Mouse (Mus musculus): Measurements from ENCODE around the gene Magi2. TPM values are rescaled to one million over a fixed set of nuclear protein-coding genes. Genes with fewer than 3 reads are reported as not detected.
"Not testable (repeated sequence)": the region's sequence is repeated elsewhere in the genome, so short reads cannot be mapped to it uniquely, and the experiment has no call there.

Gene Magi2
- polyA plus RNA-seq, 1 experiment from 2014 or later: 8.4 TPM

- 0 out of 2 replicates have a peak, but pooled peaks have one; percentile 18 for ATAC-seq
- no peak for DNase-seq (ENCODE audit: low spot score)
- Histone ChIP-seq H3K9me3 (replicated peaks; ENCODE audit: control insufficient read depth, low read length) (no peaks in the 10 kb centered on the region), H3K4me1 (ENCODE audit: control insufficient read depth, insufficient read depth, low read length) (no peaks in the 10 kb centered on the region), H3K27ac (ENCODE audit: low read depth, low read length) (no peak overlapping the region), H3K4me3 (ENCODE audit: low read depth, low read length) (no peak overlapping the region), H3K4me2 (ENCODE audit: low read length) (no peak overlapping the region), H3K9ac (ENCODE audit: low read length) (no peak overlapping the region), H3K27me3 (replicated peaks; ENCODE audit: control insufficient read depth, insufficient read depth, low read length) (no peaks in the 10 kb centered on the region), H3K36me3 (ENCODE audit: control insufficient read depth, insufficient read depth, low read length) (no peaks in the 10 kb centered on the region)
- 94% methylated on average over 4 of the region's 4 CpGs for WGBS
Measured at GRCm38 (mm10) chr5:19400299-19400698, 173.5 kb downstream of the Magi2 start.

GRCm38 (mm10) chr5:19400738-19401408 lies 174.0 kb downstream of the Magi2 start:
- H3K9me3 ChIP-seq (replicated peaks; ENCODE audit: control insufficient read depth, low read length): no peaks in the 10 kb centered on the region
- H3K4me2 ChIP-seq (ENCODE audit: low read length): no peak overlapping the region
- no peaks in the 10 kb centered on the region for H3K27me3 ChIP-seq (replicated peaks; ENCODE audit: control insufficient read depth, insufficient read depth, low read length)
- DNase-seq (ENCODE audit: low spot score) (peak; percentile 69), ATAC-seq (peak; percentile 86)
- H3K27ac ChIP-seq (ENCODE audit: low read depth, low read length): no peak overlapping the region
- 47% methylated on average over 5 of the region's 5 CpGs for WGBS
- no peak overlapping the region for H3K4me3 ChIP-seq (ENCODE audit: low read depth, low read length)
- H3K36me3 ChIP-seq (ENCODE audit: control insufficient read depth, insufficient read depth, low read length): no peaks in the 10 kb centered on the region
- no peak overlapping the region for H3K9ac ChIP-seq (ENCODE audit: low read length)
- no peaks in the 10 kb centered on the region for H3K4me1 ChIP-seq (ENCODE audit: control insufficient read depth, insufficient read depth, low read length)

GRCm38 (mm10) chr5:19404268-19404667 lies 177.4 kb downstream of the Magi2 start:
- H3K9ac ChIP-seq (ENCODE audit: low read length); H3K4me3 ChIP-seq (ENCODE audit: low read depth, low read length); H3K36me3 ChIP-seq (ENCODE audit: control insufficient read depth, insufficient read depth, low read length); H3K4me1 ChIP-seq (ENCODE audit: control insufficient read depth, insufficient read depth, low read length); H3K27me3 ChIP-seq (replicated peaks; ENCODE audit: control insufficient read depth, insufficient read depth, low read length); ATAC-seq; DNase-seq (ENCODE audit: low spot score); H3K9me3 ChIP-seq (replicated peaks; ENCODE audit: control insufficient read depth, low read length); H3K27ac ChIP-seq (ENCODE audit: low read depth, low read length); H3K4me2 ChIP-seq (ENCODE audit: low read length): not testable (repeated sequence)
- WGBS: 48% methylated on average over 1 of the region's 1 CpGs

DNA sequence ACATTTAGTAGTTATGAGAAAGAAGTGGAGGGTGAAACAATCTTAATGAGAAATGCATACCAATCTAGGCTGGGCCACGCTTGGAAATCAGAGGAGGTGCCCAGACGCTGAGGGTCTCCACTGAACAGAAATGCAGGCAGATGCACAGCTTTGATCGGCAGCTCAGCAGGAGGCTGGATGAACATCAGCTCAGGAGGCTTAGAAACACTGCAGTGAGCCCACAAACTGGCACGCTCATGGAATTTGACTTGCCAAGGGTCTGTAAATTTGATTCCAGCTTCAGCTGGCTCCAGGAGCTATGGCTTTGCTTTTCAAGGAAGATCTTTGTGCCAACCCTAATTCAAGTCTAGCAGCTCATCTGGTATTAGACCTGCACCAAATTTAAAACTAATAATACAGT lies 187.7 kb downstream of the Magi2 start:
- Histone ChIP-seq H3K27ac (ENCODE audit: low read depth, low read length) (no peak overlapping the region), H3K4me1 (ENCODE audit: control insufficient read depth, insufficient read depth, low read length) (no peaks in the 10 kb centered on the region), H3K4me2 (ENCODE audit: low read length) (no peak overlapping the region), H3K27me3 (replicated peaks; ENCODE audit: control insufficient read depth, insufficient read depth, low read length) (no peaks in the 10 kb centered on the region), H3K9ac (ENCODE audit: low read length) (no peak overlapping the region), H3K9me3 (replicated peaks; ENCODE audit: control insufficient read depth, low read length) (no peaks in the 10 kb centered on the region), H3K36me3 (ENCODE audit: control insufficient read depth, insufficient read depth, low read length) (no peaks in the 10 kb centered on the region), H3K4me3 (ENCODE audit: low read depth, low read length) (no peak overlapping the region)
- DNase-seq (ENCODE audit: low spot score): peak; percentile 23
- WGBS: 57% methylated on average over 4 of the region's 4 CpGs
- ATAC-seq: no peak

GRCm38 (mm10) chr5:19429290-19429689 lies 202.5 kb downstream of the Magi2 start:
- ATAC-seq (peak; percentile 77; the same call in 1 of the 2 replicates), DNase-seq (ENCODE audit: low spot score) (peak; percentile 82)

DNA sequence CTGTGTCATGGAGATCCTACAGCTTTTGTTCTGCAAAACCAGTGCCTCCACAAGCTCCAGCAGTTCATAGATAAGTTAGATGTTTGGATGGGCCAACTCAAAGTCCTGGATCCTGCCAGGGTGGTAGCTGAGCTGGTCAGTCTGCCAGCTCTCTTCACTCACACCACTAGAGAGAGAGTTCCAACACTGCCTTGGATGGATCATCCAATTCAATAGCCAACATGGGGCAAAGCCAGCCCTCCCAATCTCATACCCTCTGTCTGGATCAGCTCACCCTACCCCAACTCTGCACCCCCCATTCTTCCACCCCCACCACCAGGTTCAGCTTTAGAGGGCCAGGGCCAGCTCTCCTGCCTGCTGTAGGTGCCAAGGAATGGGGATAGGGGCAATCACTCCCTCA lies 235.7 kb downstream of the Magi2 start:
- no peak for ATAC-seq
- no peaks in the 10 kb centered on the region for H3K9me3 ChIP-seq (replicated peaks; ENCODE audit: control insufficient read depth, low read length)
- H3K4me2 ChIP-seq (ENCODE audit: low read length): no peak overlapping the region
- H3K4me3 ChIP-seq (ENCODE audit: low read depth, low read length): no peak overlapping the region
- H3K4me1 ChIP-seq (ENCODE audit: control insufficient read depth, insufficient read depth, low read length): no peaks in the 10 kb centered on the region
- no peak for DNase-seq (ENCODE audit: low spot score)
- H3K27ac ChIP-seq (ENCODE audit: low read depth, low read length): no peak overlapping the region
- no peaks in the 10 kb centered on the region for H3K27me3 ChIP-seq (replicated peaks; ENCODE audit: control insufficient read depth, insufficient read depth, low read length)
- H3K9ac ChIP-seq (ENCODE audit: low read length): no peak overlapping the region
- no peaks in the 10 kb centered on the region for H3K36me3 ChIP-seq (ENCODE audit: control insufficient read depth, insufficient read depth, low read length)

More at GRCm38 (mm10) chr5:19429290-19429689, 202.5 kb downstream of the Magi2 start:
- H3K9me3 ChIP-seq (replicated peaks; ENCODE audit: control insufficient read depth, low read length): no peaks in the 10 kb centered on the region
- no peaks in the 10 kb centered on the region for H3K4me1 ChIP-seq (ENCODE audit: control insufficient read depth, insufficient read depth, low read length)
- H3K27ac ChIP-seq (ENCODE audit: low read depth, low read length): no peak overlapping the region
- 33% methylated on average over 2 of the region's 2 CpGs for WGBS
- H3K27me3 ChIP-seq (replicated peaks; ENCODE audit: control insufficient read depth, insufficient read depth, low read length): no peaks in the 10 kb centered on the region
- no peak overlapping the region for H3K9ac ChIP-seq (ENCODE audit: low read length)
- no peak overlapping the region for H3K4me3 ChIP-seq (ENCODE audit: low read depth, low read length)
- H3K36me3 ChIP-seq (ENCODE audit: control insufficient read depth, insufficient read depth, low read length): no peaks in the 10 kb centered on the region
- H3K4me2 ChIP-seq (ENCODE audit: low read length): no peak overlapping the region

DNA sequence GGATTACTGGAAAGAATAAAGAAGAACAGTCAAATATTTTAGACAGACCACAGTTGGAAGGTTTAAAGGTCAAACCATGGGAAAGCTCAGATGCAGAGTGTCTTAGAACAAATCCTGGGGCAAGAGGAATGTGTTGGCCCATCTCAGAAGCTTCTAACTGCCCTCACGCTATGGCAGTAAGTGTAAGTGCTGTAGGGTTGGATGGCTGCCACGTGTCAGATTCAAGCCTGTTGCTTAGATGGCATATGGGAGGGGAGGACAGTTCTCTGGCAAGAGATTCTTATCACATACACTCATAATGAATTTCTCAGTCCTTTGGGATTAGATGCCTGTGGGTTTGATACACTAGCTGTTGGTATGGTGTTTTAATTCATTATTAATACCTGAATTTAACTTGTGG lies 238.5 kb downstream of the Magi2 start:
- Histone ChIP-seq H3K36me3 (ENCODE audit: control insufficient read depth, insufficient read depth, low read length) (no peaks in the 10 kb centered on the region), H3K27ac (ENCODE audit: low read depth, low read length) (no peak overlapping the region), H3K9me3 (replicated peaks; ENCODE audit: control insufficient read depth, low read length) (no peaks in the 10 kb centered on the region), H3K9ac (ENCODE audit: low read length) (no peak overlapping the region), H3K4me1 (ENCODE audit: control insufficient read depth, insufficient read depth, low read length) (no peaks in the 10 kb centered on the region), H3K4me2 (ENCODE audit: low read length) (no peak overlapping the region), H3K27me3 (replicated peaks; ENCODE audit: control insufficient read depth, insufficient read depth, low read length) (no peaks in the 10 kb centered on the region), H3K4me3 (ENCODE audit: low read depth, low read length) (no peak overlapping the region)
- ATAC-seq (no peak), DNase-seq (ENCODE audit: low spot score) (peak; percentile 33)
- 54% methylated on average over 2 of the region's 2 CpGs for WGBS

DNA sequence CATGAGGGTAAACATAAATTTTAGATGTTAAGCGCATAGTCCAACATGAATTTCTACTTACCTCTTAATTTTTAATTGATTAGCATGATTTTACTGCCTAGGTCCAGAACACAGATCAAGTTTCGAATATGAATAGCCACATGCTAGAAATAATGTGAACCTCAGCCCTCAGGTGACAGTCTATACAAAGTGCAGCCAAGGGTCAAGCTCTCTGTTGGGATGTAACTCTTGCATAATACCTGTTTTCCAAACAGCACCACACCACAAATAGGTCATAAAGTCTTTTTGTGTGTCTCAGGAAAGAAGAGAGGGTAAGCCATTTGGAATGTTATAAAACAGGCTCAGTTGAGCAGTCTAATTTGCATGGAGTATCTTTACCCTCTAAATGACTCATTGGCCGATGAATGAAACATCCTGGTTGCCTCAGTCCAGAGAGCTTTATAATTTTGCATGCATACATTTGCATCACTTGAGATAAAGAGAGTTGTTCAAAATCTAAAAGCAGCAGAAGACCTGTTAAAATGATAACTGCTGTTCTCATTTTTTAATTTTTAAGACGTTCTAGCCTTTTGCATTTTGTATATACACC lies 246.1 kb downstream of the Magi2 start:
- H3K4me3 ChIP-seq (ENCODE audit: low read depth, low read length): no peak overlapping the region
- 83% methylated on average over 4 of the region's 4 CpGs for WGBS
- H3K9me3 ChIP-seq (replicated peaks; ENCODE audit: control insufficient read depth, low read length): no peaks in the 10 kb centered on the region

DNA sequence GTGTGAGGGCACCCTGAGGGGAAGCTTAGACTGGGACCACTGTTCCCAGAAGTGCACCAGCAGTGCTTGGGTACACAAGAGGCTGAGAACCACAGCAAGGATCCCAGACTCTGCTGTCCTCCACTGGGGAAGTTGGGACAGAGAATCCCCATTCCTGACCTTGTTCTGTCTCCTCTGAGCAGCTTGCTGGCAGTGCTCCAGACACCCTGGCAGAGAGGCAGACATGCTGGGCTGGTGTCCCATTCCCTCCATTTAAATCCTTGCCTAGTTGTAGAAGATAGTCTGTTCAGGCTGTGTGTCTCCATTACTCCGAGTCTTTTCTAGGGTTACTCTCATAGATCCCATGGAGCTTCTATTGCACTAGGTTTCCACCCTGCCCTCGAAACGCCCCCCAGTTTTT lies 256.1 kb downstream of the Magi2 start:
- WGBS: 90% methylated on average over 3 of the region's 3 CpGs
- no peaks in the 10 kb centered on the region for H3K4me1 ChIP-seq (ENCODE audit: control insufficient read depth, insufficient read depth, low read length)
- H3K36me3 ChIP-seq (ENCODE audit: control insufficient read depth, insufficient read depth, low read length): no peaks in the 10 kb centered on the region
- DNase-seq (ENCODE audit: low spot score): no peak
- no peak overlapping the region for H3K4me2 ChIP-seq (ENCODE audit: low read length)
- no peaks in the 10 kb centered on the region for H3K27me3 ChIP-seq (replicated peaks; ENCODE audit: control insufficient read depth, insufficient read depth, low read length)
- no peak overlapping the region for H3K27ac ChIP-seq (ENCODE audit: low read depth, low read length)
- no peak for ATAC-seq
- no peak overlapping the region for H3K9ac ChIP-seq (ENCODE audit: low read length)
- no peaks in the 10 kb centered on the region for H3K9me3 ChIP-seq (replicated peaks; ENCODE audit: control insufficient read depth, low read length)
- no peak overlapping the region for H3K4me3 ChIP-seq (ENCODE audit: low read depth, low read length)

More for the DNA sequence above, 246.1 kb downstream of the Magi2 start:
- Histone ChIP-seq H3K9ac (ENCODE audit: low read length) (no peak overlapping the region), H3K27ac (ENCODE audit: low read depth, low read length) (no peak overlapping the region), H3K4me1 (ENCODE audit: control insufficient read depth, insufficient read depth, low read length) (no peaks in the 10 kb centered on the region), H3K4me2 (ENCODE audit: low read length) (no peak overlapping the region), H3K36me3 (ENCODE audit: control insufficient read depth, insufficient read depth, low read length) (no peaks in the 10 kb centered on the region), H3K27me3 (replicated peaks; ENCODE audit: control insufficient read depth, insufficient read depth, low read length) (no peaks in the 10 kb centered on the region)
- no peak for ATAC-seq
- no peak for DNase-seq (ENCODE audit: low spot score)
